Mouse (Mus musculus): ENCODE data around the gene Gm3676. TPM values are rescaled to one million over a fixed set of nuclear protein-coding genes. Genes with fewer than 3 reads are reported as not detected.

Gene Gm3676
- not detected in 2 replicates for polyA plus RNA-seq (2012; rRNA removed)

GRCm38 (mm10) chr14:41646387-41646786 is at the start of gene Gm3676:
Gm3676 (minus strand) TSS chr14:41646487.

GRCm38 (mm10) chr14:41624512-41624911 is 21.8 kb downstream of the Gm3676 start, which contains the start of gene Gm3072:
Gm3072 (minus strand) TSS chr14:41624612.

Other genes with a start within 250 kb of the Gm3676 start
- not detected in 2 replicates for gene Gm6482, start 238.2 kb downstream of the Gm3676 start, polyA plus RNA-seq (2012; rRNA removed)
- gene Gm7954, start 193.0 kb downstream of the Gm3676 start, polyA plus RNA-seq (2012; rRNA removed): not detected in 2 replicates
- not detected in 2 replicates for gene Gm3486, start 157.0 kb downstream of the Gm3676 start, polyA plus RNA-seq (2012; rRNA removed)
- gene Gm7970, start 90.9 kb downstream of the Gm3676 start, polyA plus RNA-seq (2012; rRNA removed): not detected in 2 replicates
- gene 1700049E17Rik2, start 73.3 kb downstream of the Gm3676 start, polyA plus RNA-seq (2012; rRNA removed): not detected in 2 replicates
- not detected in 2 replicates for gene Gm3072, start 21.9 kb downstream of the Gm3676 start, polyA plus RNA-seq (2012; rRNA removed)
- gene Gm8068, start 55.4 kb upstream of the Gm3676 start, polyA plus RNA-seq (2012; rRNA removed): not detected in 2 replicates
- not detected in 2 replicates for gene Gm7929, start 104.1 kb upstream of the Gm3676 start, polyA plus RNA-seq (2012; rRNA removed)
- not detected in 2 replicates for gene Gm47189, start 126.0 kb upstream of the Gm3676 start, polyA plus RNA-seq (2012; rRNA removed)

Measured in central nervous system, embryonic 11.5 days (tissue).